17 mouse cellular contexts compared by ENCODE assay signal in the genomic region with DNA sequence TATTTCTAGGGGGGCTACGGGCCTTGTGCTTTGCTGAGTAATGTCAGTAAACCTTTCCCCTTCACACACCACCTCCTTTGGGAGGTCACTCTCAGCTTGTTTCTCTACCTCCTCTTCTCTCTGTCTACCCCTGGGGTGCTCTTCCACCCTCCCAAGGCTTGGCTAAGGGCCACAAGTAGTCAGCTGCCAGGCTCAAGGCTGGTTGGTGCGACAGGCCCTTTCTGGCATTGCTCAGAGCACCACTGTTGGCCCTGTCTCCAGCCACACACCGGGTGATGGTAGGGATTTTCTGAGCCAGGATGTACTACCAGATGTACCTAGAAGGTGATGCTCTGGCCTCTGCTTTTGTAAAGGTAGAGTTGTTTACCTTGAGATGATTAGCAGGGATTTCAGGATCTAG. TPM values are rescaled to one million over a fixed set of nuclear protein-coding genes. Genes with fewer than 3 reads are reported as not detected.
DNase-seq lines count a peak whose midpoint lies in the region.
"Had no signal": no experiment of that assay in that cellular context is flagged by ENCODE, and none has a peak within 500 bp of the region (broad histone marks: within the 10 kb centered on the region; RNA-seq: fewer than 3 reads in every experiment).

No protein-coding gene starts in this region.

- DNase-seq in adrenal gland, postnatal 14 days, result peak; percentile 39
- no peak for DNase-seq in adrenal gland, postnatal 4 days (ENCODE audit: low spot score in 2 of 2)
- peak; percentile 84 for DNase-seq in heart, adult 11 months
- DNase-seq in heart, postnatal 4 days, result no peak
- peak; percentile 22 for DNase-seq in ovary, postnatal 36 days (ENCODE audit: low spot score)
- DNase-seq in ovary, adult 18-20 months (ENCODE audit: low spot score), result no peak
- peak; percentile 42 for DNase-seq in cerebellum, adult 9-11 months
- no peak for DNase-seq in layer of hippocampus, postnatal 14 days (ENCODE audit: low spot score in 2 of 2)
- DNase-seq: gastrocnemius, postnatal 14 days; heart, adult 18-20 months; heart, postnatal 10 days; layer of hippocampus, adult 9-11 months; liver; lung, postnatal 4 days; thymus, adult 2 months; thymus, postnatal 4 days had no signal

RNA-seq across cellular contexts. Expression of a gene that starts 21.1 kb away (rescaled TPM):
- 2.0 and 2.5 TPM in 2 replicates for total RNA-seq in adrenal gland, postnatal 14 days (2021)
- 1 to 10 TPM; 7.9 to 9.6 TPM for total RNA-seq in adrenal gland, postnatal 4 days (2021)
- total RNA-seq in heart, postnatal 4 days (2021), result 1 to 10 TPM; 1.2 to 1.8 TPM
- total RNA-seq in layer of hippocampus, postnatal 14 days (2021), result 100 to 1,000 TPM; 128 to 131 TPM

RNA-seq across cellular contexts. Expression of a gene that starts 35.8 kb away (rescaled TPM):
- total RNA-seq in adrenal gland, postnatal 14 days (2021), result not detected in 2 replicates
- not detected for total RNA-seq in adrenal gland, postnatal 4 days (2021)
- total RNA-seq in heart, postnatal 4 days (2021), result not detected
- under 1 TPM; 0.25 to 0.31 TPM for total RNA-seq in layer of hippocampus, postnatal 14 days (2021)
- total RNA-seq: gastrocnemius, postnatal 14 days; heart, adult 18-20 months; heart, postnatal 10 days; megakaryocyte-erythroid progenitor cell, adult 5-6 weeks had no signal

Comparison
In these comparisons a context has a peak if more than half of its experiments do, and no peak if none do; other contexts are left out.
1. DNase-seq: peak in adrenal gland, postnatal 14 days (single experiment), heart, adult 11 months (single experiment), ovary, postnatal 36 days (single experiment) and cerebellum, adult 9-11 months (single experiment); none in adrenal gland, postnatal 4 days (0 of 2), heart, postnatal 4 days (single experiment), ovary, adult 18-20 months (single experiment) and layer of hippocampus, postnatal 14 days (0 of 2).
2. RNA of a gene that starts 21.1 kb away (total RNA-seq): 128 to 131 TPM in layer of hippocampus, postnatal 14 days; 7.9 to 9.6 TPM in adrenal gland, postnatal 4 days, 2.0 to 2.5 TPM in adrenal gland, postnatal 14 days and 1.2 to 1.8 TPM in heart, postnatal 4 days; every median in the first group is over 10 times any median in the second.